Mouse (Mus musculus) CD4-positive helper T cell, adult 2 months (primary cell): Measurements from ENCODE around the gene Casr.

Source experiments
- DNase-seq: peaks from one replicate; pipeline ENCODE4 v3.0.0-alpha.2; 2012; ENCODE audit warnings: low read depth, missing footprints, low spot score

Gene Casr

GRCm38 (mm10) chr16:36523095-36523494, 38.8 kb downstream of the Casr start:
- DNase-seq: no peak

- no peak for DNase-seq
These were observed 45.6 kb downstream of the Casr start for GRCm38 (mm10) chr16:36516355-36516754.

- DNase-seq: no peak
These were observed 54.6 kb downstream of the Casr start for GRCm38 (mm10) chr16:36507300-36507699.

- no peak for DNase-seq
These were observed 55.1 kb downstream of the Casr start for GRCm38 (mm10) chr16:36506827-36507226.

GRCm38 (mm10) chr16:36505913-36506312, 56.0 kb downstream of the Casr start:
- DNase-seq: no peak

- DNase-seq: no peak
These were observed 56.8 kb downstream of the Casr start for GRCm38 (mm10) chr16:36505134-36505533.

GRCm38 (mm10) chr16:36502286-36502685, 59.7 kb downstream of the Casr start:
- no peak for DNase-seq

GRCm38 (mm10) chr16:36492420-36492819, 69.5 kb downstream of the Casr start:
- no peak for DNase-seq

- DNase-seq: peak; percentile 85
These were observed 85.1 kb downstream of the Casr start for GRCm38 (mm10) chr16:36476866-36477265.

GRCm38 (mm10) chr16:36475530-36475929, 86.4 kb downstream of the Casr start:
- DNase-seq: no peak

- DNase-seq: no peak
These were observed 87.1 kb downstream of the Casr start for GRCm38 (mm10) chr16:36474849-36475248.

- peak; percentile 19 for DNase-seq
These were observed 88.4 kb downstream of the Casr start for GRCm38 (mm10) chr16:36473217-36474216.

GRCm38 (mm10) chr16:36471066-36471633, 90.8 kb downstream of the Casr start:
- DNase-seq: no peak

GRCm38 (mm10) chr16:36469955-36470478, 91.9 kb downstream of the Casr start:
- peak; percentile 33 for DNase-seq

GRCm38 (mm10) chr16:36469367-36469766, 92.6 kb downstream of the Casr start:
- no peak for DNase-seq

- no peak for DNase-seq
These were observed 93.1 kb downstream of the Casr start for GRCm38 (mm10) chr16:36468862-36469261.

GRCm38 (mm10) chr16:36467936-36468335, 94.0 kb downstream of the Casr start:
- DNase-seq: no peak

GRCm38 (mm10) chr16:36465436-36465835, 96.5 kb downstream of the Casr start:
- DNase-seq: no peak

GRCm38 (mm10) chr16:36464076-36464475, 97.9 kb downstream of the Casr start:
- DNase-seq: no peak

GRCm38 (mm10) chr16:36460426-36460825, 101.5 kb downstream of the Casr start:
- DNase-seq: no peak

GRCm38 (mm10) chr16:36455342-36455802, 106.6 kb downstream of the Casr start, which contains the start of gene Stfa3:
Stfa3 (minus strand) TSS chr16:36455392.
- DNase-seq: no peak
